Mouse (Mus musculus): Measurements from ENCODE around the gene Stxbp2. TPM values are rescaled to one million over a fixed set of nuclear protein-coding genes. Genes with fewer than 3 reads are reported as not detected.

Stxbp2 gene
- polyA plus RNA-seq, 1 experiment from 2014 or later, result 16.7 TPM

- ATAC-seq (ENCODE audit: low FRiP score) (peak; percentile 84), DNase-seq (ENCODE audit: low spot score, missing footprints) (peak; percentile 98)
- Histone ChIP-seq H3K9me3 (ENCODE audit: control insufficient read depth, low read length) (no peaks in the 10 kb centered on the region), H3K27ac (ENCODE audit: low read depth, low read length) (peak within 1 kb of the TSS; percentile 9; the same call in 1 of the 2 replicates), H3K4me2 (peak within 1 kb of the TSS; percentile 64), H3K36me3 (ENCODE audit: control insufficient read depth, insufficient read depth, low read length) (no peaks in the 10 kb centered on the region), H3K27me3 (ENCODE audit: control insufficient read depth, insufficient read depth, low read length) (no peaks in the 10 kb centered on the region), H3K4me1 (ENCODE audit: control insufficient read depth, insufficient read depth, low read length) (no peaks in the 10 kb centered on the region; the same call in 1 of the 2 replicates), H3K9ac (ENCODE audit: low read length) (peak within 1 kb of the TSS; percentile 73), H3K4me3 (ENCODE audit: low read depth, low read length) (peak within 1 kb of the TSS; percentile 50)
- WGBS, result under 1% methylated on average over 23 of the region's 23 CpGs
These were observed 41.3 kb downstream of the Stxbp2 start, which contains the start of gene Fcor for GRCm38 (mm10) chr8:3671980-3672491. Gene Fcor (minus strand): TSS chr8:3672362.

- Histone ChIP-seq H3K4me1 (ENCODE audit: control insufficient read depth, insufficient read depth, low read length) (peaks cover 9% of the 10 kb centered on the region; the same call in 1 of the 2 replicates), H3K9ac (ENCODE audit: low read length) (no peak overlapping the region), H3K36me3 (ENCODE audit: control insufficient read depth, insufficient read depth, low read length) (peaks cover 9% of the 10 kb centered on the region; the same call in 1 of the 2 replicates), H3K9me3 (ENCODE audit: control insufficient read depth, low read length) (no peaks in the 10 kb centered on the region), H3K4me3 (ENCODE audit: low read depth, low read length) (no peak overlapping the region), H3K27ac (ENCODE audit: low read depth, low read length) (no peak overlapping the region), H3K27me3 (ENCODE audit: control insufficient read depth, insufficient read depth, low read length) (no peaks in the 10 kb centered on the region), H3K4me2 (no peak overlapping the region)
- no peak for ATAC-seq (ENCODE audit: low FRiP score)
- DNase-seq (ENCODE audit: low spot score, missing footprints), result no peak
- WGBS, result 51% methylated on average over 3 of the region's 3 CpGs
These were observed 43.9 kb downstream of the Stxbp2 start for GRCm38 (mm10) chr8:3674671-3675070.

DNA sequence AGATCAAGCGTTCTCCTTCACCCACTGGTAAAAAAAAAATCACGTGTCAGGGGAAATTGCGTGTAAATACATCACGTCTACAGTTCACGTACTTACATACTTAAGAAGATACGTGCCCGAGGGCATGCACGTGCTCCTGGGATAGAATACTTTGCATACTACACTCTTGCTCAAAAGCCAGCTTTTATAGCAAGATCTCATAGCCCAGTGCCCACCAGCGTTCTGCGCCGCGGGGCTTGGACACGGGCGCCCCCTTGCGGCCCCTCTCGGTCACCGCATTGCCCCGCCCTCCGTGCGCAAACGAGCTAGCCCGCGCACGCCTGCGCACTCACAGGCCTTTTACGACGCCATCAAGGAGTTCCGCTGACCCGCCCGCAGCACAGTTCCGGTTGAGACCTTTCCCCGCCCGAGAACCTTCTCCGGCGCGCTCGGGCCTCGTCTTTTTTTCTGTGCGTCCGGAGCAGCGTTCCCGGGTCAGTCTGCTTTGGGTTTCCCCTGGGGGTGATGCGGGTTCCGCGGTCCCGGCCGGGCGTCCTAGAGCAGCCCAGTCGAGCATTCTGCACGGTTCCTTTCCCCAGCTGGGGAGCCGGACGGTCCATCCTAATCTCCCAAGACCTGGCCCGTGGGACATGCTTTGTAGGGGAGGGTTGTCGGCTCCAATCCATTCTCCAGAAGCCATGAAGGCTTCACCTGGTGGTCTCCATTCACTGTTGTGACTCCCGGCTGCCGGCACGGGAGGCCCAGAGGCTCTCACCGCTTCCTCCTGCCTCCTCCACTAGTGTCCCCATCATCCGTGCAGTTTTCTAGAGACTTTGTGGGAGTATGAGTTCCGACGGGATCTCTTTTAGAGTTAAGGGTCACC lies 45.6 kb downstream of the Stxbp2 start, which contains the start of gene Trappc5:
Gene Trappc5 (plus strand): TSS at position 169 of the 862 bp plus-strand sequence.
- ATAC-seq (ENCODE audit: low FRiP score) (peak; percentile 86), DNase-seq (ENCODE audit: low spot score, missing footprints) (peak; percentile 99)
- Histone ChIP-seq H3K4me3 (ENCODE audit: low read depth, low read length) (peak within 1 kb of the TSS; percentile 85), H3K4me1 (ENCODE audit: control insufficient read depth, insufficient read depth, low read length) (peaks cover 9% of the 10 kb centered on the region; the same call in 1 of the 2 replicates), H3K9ac (ENCODE audit: low read length) (peak within 1 kb of the TSS; percentile 93), H3K4me2 (peak within 1 kb of the TSS; percentile 80), H3K36me3 (ENCODE audit: control insufficient read depth, insufficient read depth, low read length) (peaks cover 10% of the 10 kb centered on the region; the same call in 1 of the 2 replicates), H3K27ac (ENCODE audit: low read depth, low read length) (peak within 1 kb of the TSS; percentile 78), H3K9me3 (ENCODE audit: control insufficient read depth, low read length) (no peaks in the 10 kb centered on the region), H3K27me3 (ENCODE audit: control insufficient read depth, insufficient read depth, low read length) (no peaks in the 10 kb centered on the region)
- WGBS, result 2% methylated on average over 61 of the region's 61 CpGs

- peak; percentile 87 for DNase-seq (ENCODE audit: low spot score, missing footprints)
- 0 out of 2 replicates have a peak, but pooled peaks have one; percentile 1 for ATAC-seq (ENCODE audit: low FRiP score)
- 8% methylated on average over 15 of the region's 15 CpGs for WGBS
These were observed 46.3 kb downstream of the Stxbp2 start for GRCm38 (mm10) chr8:3676993-3677579.

GRCm38 (mm10) chr8:3678831-3679230 lies 48.1 kb downstream of the Stxbp2 start:
- 98% methylated on average over 23 of the region's 23 CpGs for WGBS
- no peak overlapping the region for H3K9ac ChIP-seq (ENCODE audit: low read length)

More at GRCm38 (mm10) chr8:3676993-3677579, 46.3 kb downstream of the Stxbp2 start:
- Histone ChIP-seq H3K36me3 (ENCODE audit: control insufficient read depth, insufficient read depth, low read length) (peaks cover 10% of the 10 kb centered on the region; the same call in 1 of the 2 replicates), H3K9me3 (ENCODE audit: control insufficient read depth, low read length) (no peaks in the 10 kb centered on the region), H3K4me3 (ENCODE audit: low read depth, low read length) (peak overlapping the region; percentile 85), H3K27ac (ENCODE audit: low read depth, low read length) (peak overlapping the region; percentile 78; the same call in 1 of the 2 replicates), H3K4me2 (peak overlapping the region; percentile 80), H3K27me3 (ENCODE audit: control insufficient read depth, insufficient read depth, low read length) (no peaks in the 10 kb centered on the region), H3K4me1 (ENCODE audit: control insufficient read depth, insufficient read depth, low read length) (peaks cover 9% of the 10 kb centered on the region; the same call in 1 of the 2 replicates), H3K9ac (ENCODE audit: low read length) (peak overlapping the region; percentile 93)

DNA sequence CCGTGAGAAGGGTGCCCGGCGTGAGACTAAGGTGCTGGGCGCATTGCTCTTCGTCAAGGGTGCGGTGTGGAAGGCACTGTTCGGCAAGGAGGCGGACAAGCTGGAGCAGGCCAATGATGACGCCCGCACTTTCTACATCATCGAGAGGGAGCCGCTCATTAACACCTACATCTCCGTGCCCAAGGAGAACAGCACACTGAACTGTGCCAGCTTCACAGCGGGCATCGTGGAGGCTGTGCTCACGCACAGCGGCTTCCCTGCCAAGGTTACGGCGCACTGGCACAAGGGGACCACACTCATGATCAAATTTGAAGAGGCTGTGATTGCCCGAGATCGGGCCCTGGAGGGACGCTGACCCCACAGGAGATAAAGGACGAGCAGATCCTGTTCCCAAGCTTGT lies 48.5 kb downstream of the Stxbp2 start:
- Histone ChIP-seq H3K27ac (ENCODE audit: low read depth, low read length) (no peak overlapping the region), H3K4me2 (no peak overlapping the region), H3K4me1 (ENCODE audit: control insufficient read depth, insufficient read depth, low read length) (peaks cover 9% of the 10 kb centered on the region; the same call in 1 of the 2 replicates), H3K4me3 (ENCODE audit: low read depth, low read length) (no peak overlapping the region), H3K27me3 (ENCODE audit: control insufficient read depth, insufficient read depth, low read length) (no peaks in the 10 kb centered on the region), H3K9ac (ENCODE audit: low read length) (no peak overlapping the region), H3K36me3 (ENCODE audit: control insufficient read depth, insufficient read depth, low read length) (peaks cover 10% of the 10 kb centered on the region; the same call in 1 of the 2 replicates), H3K9me3 (ENCODE audit: control insufficient read depth, low read length) (no peaks in the 10 kb centered on the region)
- DNase-seq (ENCODE audit: low spot score, missing footprints), result no peak
- 97% methylated on average over 23 of the region's 23 CpGs for WGBS
- no peak for ATAC-seq (ENCODE audit: low FRiP score)

More at GRCm38 (mm10) chr8:3678831-3679230, 48.1 kb downstream of the Stxbp2 start:
- DNase-seq (ENCODE audit: low spot score, missing footprints) (no peak), ATAC-seq (ENCODE audit: low FRiP score) (no peak)
- peaks cover 9% of the 10 kb centered on the region; the same call in 1 of the 2 replicates for H3K4me1 ChIP-seq (ENCODE audit: control insufficient read depth, insufficient read depth, low read length)
- H3K9me3 ChIP-seq (ENCODE audit: control insufficient read depth, low read length), result no peaks in the 10 kb centered on the region
- H3K4me3 ChIP-seq (ENCODE audit: low read depth, low read length), result no peak overlapping the region
- no peak overlapping the region for H3K27ac ChIP-seq (ENCODE audit: low read depth, low read length)
- peaks cover 10% of the 10 kb centered on the region; the same call in 1 of the 2 replicates for H3K36me3 ChIP-seq (ENCODE audit: control insufficient read depth, insufficient read depth, low read length)
- no peak overlapping the region for H3K4me2 ChIP-seq
- no peaks in the 10 kb centered on the region for H3K27me3 ChIP-seq (ENCODE audit: control insufficient read depth, insufficient read depth, low read length)

- Histone ChIP-seq H3K9me3 (ENCODE audit: control insufficient read depth, low read length) (no peaks in the 10 kb centered on the region), H3K27ac (ENCODE audit: low read depth, low read length) (no peak overlapping the region), H3K9ac (ENCODE audit: low read length) (no peak overlapping the region), H3K4me3 (ENCODE audit: low read depth, low read length) (no peak overlapping the region), H3K27me3 (ENCODE audit: control insufficient read depth, insufficient read depth, low read length) (no peaks in the 10 kb centered on the region), H3K4me2 (no peak overlapping the region), H3K36me3 (ENCODE audit: control insufficient read depth, insufficient read depth, low read length) (peaks cover 10% of the 10 kb centered on the region; the same call in 1 of the 2 replicates), H3K4me1 (ENCODE audit: control insufficient read depth, insufficient read depth, low read length) (peaks cover 9% of the 10 kb centered on the region; the same call in 1 of the 2 replicates)
- 97% methylated on average over 5 of the region's 5 CpGs for WGBS
- ATAC-seq (ENCODE audit: low FRiP score) (no peak), DNase-seq (ENCODE audit: low spot score, missing footprints) (no peak)
These were observed 48.9 kb downstream of the Stxbp2 start for GRCm38 (mm10) chr8:3679656-3680055.

- no peak for ATAC-seq (ENCODE audit: low FRiP score)
- Histone ChIP-seq H3K36me3 (ENCODE audit: control insufficient read depth, insufficient read depth, low read length) (peaks cover 10% of the 10 kb centered on the region; the same call in 1 of the 2 replicates), H3K4me3 (ENCODE audit: low read depth, low read length) (no peak overlapping the region), H3K27ac (ENCODE audit: low read depth, low read length) (no peak overlapping the region), H3K27me3 (ENCODE audit: control insufficient read depth, insufficient read depth, low read length) (no peaks in the 10 kb centered on the region), H3K4me2 (no peak overlapping the region), H3K9ac (ENCODE audit: low read length) (no peak overlapping the region), H3K9me3 (ENCODE audit: control insufficient read depth, low read length) (no peaks in the 10 kb centered on the region), H3K4me1 (ENCODE audit: control insufficient read depth, insufficient read depth, low read length) (peaks cover 6% of the 10 kb centered on the region; the same call in 1 of the 2 replicates)
- DNase-seq (ENCODE audit: low spot score, missing footprints), result no peak
- 89% methylated on average over 5 of the region's 5 CpGs for WGBS
These were observed 51.7 kb downstream of the Stxbp2 start for GRCm38 (mm10) chr8:3682435-3682834.
